Mouse (Mus musculus): ENCODE data around the gene Slc25a53.
"Not testable (repeated sequence)": the region's sequence is repeated elsewhere in the genome, so short reads cannot be mapped to it uniquely, and the experiment has no call there.

Gene Slc25a53

DNA sequence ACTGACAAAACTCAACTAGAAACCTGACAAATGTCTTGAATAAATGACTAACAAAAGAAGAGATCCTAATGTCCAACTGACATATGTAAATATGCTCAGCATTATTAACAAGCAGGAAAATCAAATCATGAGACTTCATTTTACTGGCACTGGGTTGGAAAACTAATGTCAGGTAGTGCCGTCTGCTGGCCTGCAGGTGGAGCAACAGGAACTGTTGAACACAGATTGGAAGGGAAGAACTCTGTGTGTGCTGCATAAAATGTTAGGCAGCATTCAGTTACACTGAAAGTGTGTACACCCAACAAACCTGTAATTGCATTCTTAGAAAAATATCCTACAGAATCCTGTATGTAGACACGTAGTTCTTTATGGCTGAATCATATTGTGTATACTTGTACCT lies 78.4 kb downstream of the Slc25a53 start:
- no peak for DNase-seq (ENCODE audit: low read depth, low spot score)

DNA sequence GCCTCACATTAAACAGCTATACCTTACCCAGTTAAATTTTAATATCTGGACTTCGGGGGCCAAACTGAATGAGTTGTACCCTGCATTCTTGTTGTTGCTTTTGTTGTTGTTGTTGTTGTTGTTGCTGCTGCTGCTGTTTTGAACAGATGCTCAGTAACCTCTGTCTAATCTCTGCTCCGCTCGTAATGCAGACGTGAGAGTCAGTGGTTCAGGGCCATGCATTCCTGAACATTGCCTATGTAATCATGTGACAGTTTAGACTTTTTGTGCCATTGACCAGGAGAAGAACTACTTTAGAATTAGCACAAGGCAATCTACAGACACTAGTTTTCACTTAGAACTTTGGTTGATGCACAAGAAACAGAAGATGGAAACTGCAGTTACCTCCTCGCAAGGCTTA lies 79.8 kb downstream of the Slc25a53 start:
- not testable (repeated sequence) for DNase-seq (ENCODE audit: low read depth, low spot score)

GRCm38 (mm10) chrX:136957583-136958279 lies 80.4 kb downstream of the Slc25a53 start:
- peak; percentile 60 for DNase-seq (ENCODE audit: low read depth, low spot score)

GRCm38 (mm10) chrX:136937985-136938384 lies 100.1 kb downstream of the Slc25a53 start:
- no peak for DNase-seq (ENCODE audit: low read depth, low spot score)
